Mouse (Mus musculus): Measurements from ENCODE around the gene Slc6a11.

- TF ChIP-seq CTCF (IDR thresholded peaks at IDR 0.05) (no peak), EP300 (IDR thresholded peaks at IDR 0.05; ENCODE audit: insufficient read depth, low read depth, low read length) (no peak), POLR2A (IDR thresholded peaks at IDR 0.05; ENCODE audit: insufficient read depth, low read depth, low read length) (no peak)
Observed at GRCm38 (mm10) chr6:114273997-114274728, 143.1 kb downstream of the Slc6a11 start.
